Mouse (Mus musculus) kidney, adult 2 months (tissue): ENCODE measurements around the gene Adamts14.

Experiments
- CTCF ChIP-seq: fragments of 200-500 bp; conservative IDR thresholded peaks from 2 replicates; pipeline ENCODE4 v1.5.1; 2011; ENCODE audit warnings: low read depth, mild to moderate bottlenecking, control low read depth, low read length, moderate library complexity, mixed read lengths; ENCODE audit not compliant: insufficient read depth, insufficient read length
- POLR2A ChIP-seq: fragments of 200-500 bp; IDR thresholded peaks from one replicate; pipeline ENCODE4 v1.6.1; 2011; ENCODE audit warnings: low read depth, low read length, control low read depth

- 0 out of 2 replicates have a peak, but pooled peaks have one; percentile 27 for TF ChIP-seq CTCF
- TF ChIP-seq POLR2A = no peak
Measured at GRCm38 (mm10) chr10:61175442-61176204, 97.6 kb downstream of the Adamts14 start.
